Mouse (Mus musculus): ENCODE results near the gene Zyg11a. TPM values are rescaled to one million over a fixed set of nuclear protein-coding genes. Genes with fewer than 3 reads are reported as not detected.

Zyg11a gene
- 0.02 and 0.15 TPM in 2 replicates for polyA plus RNA-seq (2012; rRNA removed)

DNA sequence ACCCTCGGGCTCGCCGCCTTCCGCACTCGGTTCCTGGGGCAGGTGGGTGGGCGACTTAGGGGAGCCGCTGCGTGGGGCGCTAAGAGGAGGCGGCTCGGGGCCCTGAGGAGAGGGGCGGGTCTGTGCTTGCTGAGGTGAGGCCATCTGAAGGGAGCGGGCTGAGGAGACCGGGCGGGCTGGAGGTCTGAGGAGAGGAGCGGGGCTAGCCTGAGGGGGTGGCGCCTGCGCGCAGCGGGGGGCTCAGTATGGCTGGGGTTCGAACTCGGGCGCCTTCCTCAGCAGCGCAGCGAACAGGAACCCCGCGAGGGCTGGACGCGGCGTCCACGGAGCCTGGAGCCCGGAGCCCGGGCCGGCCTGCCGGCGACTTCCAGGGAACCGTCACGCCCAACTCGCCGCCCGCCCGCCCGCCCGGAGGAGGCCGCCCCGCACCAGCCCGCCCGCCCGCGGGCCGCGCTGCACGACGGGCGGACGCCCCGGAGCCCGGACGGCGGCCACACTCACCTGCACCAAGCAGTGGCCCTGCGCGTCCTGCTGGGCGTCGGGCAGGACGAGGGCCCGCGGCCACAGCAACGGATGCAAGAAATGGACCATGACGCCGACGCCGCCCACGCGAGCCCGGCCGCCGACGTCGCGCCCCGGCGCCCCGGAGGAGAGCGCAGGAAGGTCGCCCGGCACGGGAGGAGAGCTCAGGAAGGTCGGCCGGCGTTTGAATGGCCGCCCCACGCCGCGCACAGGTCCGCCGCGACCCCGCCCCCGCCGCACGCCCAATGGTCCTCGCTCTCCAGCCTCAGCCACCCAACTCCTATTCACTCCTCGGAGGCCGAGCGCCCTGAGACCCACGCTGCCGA, at the start of gene Zyg11a:
Zyg11a (minus strand) TSS at position 717 of the 848 bp plus-strand sequence.

GRCm38 (mm10) chr4:108165152-108165895, 52.5 kb downstream of the Zyg11a start, which contains the start of gene Echdc2:
Gene Echdc2 (plus strand): TSS chr4:108165437.

GRCm38 (mm10) chr4:108144880-108145279, 73.0 kb downstream of the Zyg11a start, which contains the start of gene Scp2:
Gene Scp2 (minus strand): TSS chr4:108144998.

Other genes starting within 250 kb of the Zyg11a start
- 0.05 TPM in 1 of 2 replicates, not detected in the other for gene Slc1a7, start 249.7 kb downstream of the Zyg11a start, polyA plus RNA-seq (2012; rRNA removed)
- 2.1 and 3.1 TPM in 2 replicates for gene Podn, start 121.6 kb downstream of the Zyg11a start, polyA plus RNA-seq (2012; rRNA removed)
- 157 and 327 TPM in 2 replicates for gene Scp2, start 73.0 kb downstream of the Zyg11a start, polyA plus RNA-seq (2012; rRNA removed)
- 23.3 and 29.7 TPM in 2 replicates for gene Echdc2, start 52.6 kb downstream of the Zyg11a start, polyA plus RNA-seq (2012; rRNA removed)
- 20.2 and 26.9 TPM in 2 replicates for gene Zyg11b, start 83.0 kb upstream of the Zyg11a start, polyA plus RNA-seq (2012; rRNA removed)
- gene Coa7, start 110.1 kb upstream of the Zyg11a start, polyA plus RNA-seq (2012; rRNA removed) = 27.0 and 62.0 TPM in 2 replicates
- 2.7 and 6.2 TPM in 2 replicates for gene Shisal2a, start 165.3 kb upstream of the Zyg11a start, polyA plus RNA-seq (2012; rRNA removed)
- gene Gpx7, start 188.9 kb upstream of the Zyg11a start, polyA plus RNA-seq (2012; rRNA removed) = 21.0 and 40.0 TPM in 2 replicates
- 146 and 228 TPM in 2 replicates for gene Tut4, start 241.4 kb upstream of the Zyg11a start, polyA plus RNA-seq (2012; rRNA removed)